Mouse (Mus musculus): ENCODE results near the gene Myadml2. TPM values are rescaled to one million over a fixed set of nuclear protein-coding genes. Genes with fewer than 3 reads are reported as not detected.
"Not testable (repeated sequence)": the region's sequence is repeated elsewhere in the genome, so short reads cannot be mapped to it uniquely, and the experiment has no call there.

Gene Myadml2
- 1 to 10 TPM; 1.0 to 2.9 TPM for total RNA-seq (2021)

DNA sequence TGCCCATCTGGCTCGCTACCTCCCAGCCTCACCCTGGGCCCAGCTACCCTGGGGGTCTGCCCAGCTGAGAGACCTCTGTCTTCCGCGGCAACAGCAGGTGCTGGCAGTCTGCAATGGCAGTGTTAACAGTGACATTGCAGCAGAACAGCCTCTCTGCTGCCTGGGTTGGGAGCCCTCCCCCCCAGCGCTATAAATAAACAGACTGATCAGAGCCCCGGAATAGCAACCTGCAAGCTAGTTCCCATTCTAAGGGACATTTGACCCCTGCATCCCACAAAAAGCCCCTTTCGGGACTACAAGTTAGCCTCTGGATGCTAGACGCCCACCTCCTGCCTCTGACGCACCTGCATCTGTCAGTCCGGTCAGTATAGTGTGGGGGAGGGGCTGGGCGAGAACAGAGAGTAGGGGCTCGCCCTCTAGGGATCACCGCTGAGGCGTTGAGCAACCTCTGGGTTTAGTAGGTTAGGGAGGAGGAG lies at the start of gene Myadml2:
TSS of gene Myadml2 (minus strand) at position 158 of the 476 bp plus-strand sequence.
- intact Hi-C loops (cut with DNase I), result no loop called here
- no peak for DNase-seq

GRCm38 (mm10) chr11:120697741-120698140 lies 49.8 kb upstream of the Myadml2 start:
- intact Hi-C loops (cut with DNase I), result no loop called here

GRCm38 (mm10) chr11:120696568-120696967 lies 48.6 kb upstream of the Myadml2 start:
- intact Hi-C loops (cut with DNase I), result no loop called here
- DNase-seq, result no peak

More at GRCm38 (mm10) chr11:120697741-120698140, 49.8 kb upstream of the Myadml2 start:
- no peak for DNase-seq

- intact Hi-C loops (cut with DNase I), result no loop called here
- no peak for DNase-seq
Measured at GRCm38 (mm10) chr11:120695641-120696040, 47.7 kb upstream of the Myadml2 start.

DNA sequence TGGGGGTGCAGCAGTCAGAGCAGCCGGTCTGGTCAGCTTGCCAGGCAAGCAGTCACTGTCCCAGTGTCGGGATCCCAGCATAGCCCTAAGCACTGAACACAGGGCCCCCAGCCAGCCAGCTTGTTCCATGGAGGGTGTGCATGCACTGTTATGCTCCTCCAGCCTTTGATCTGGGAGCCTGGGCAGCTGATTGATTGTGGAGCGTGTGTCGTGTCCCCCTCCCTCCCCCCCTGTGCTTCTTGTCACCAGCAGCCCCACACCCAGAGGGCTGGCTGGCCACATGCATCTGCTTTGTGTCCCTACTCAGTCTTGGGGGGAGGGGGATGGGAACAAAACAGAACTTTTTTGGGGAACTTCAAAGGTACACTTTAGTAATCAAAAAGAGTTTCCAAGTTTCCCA lies 47.2 kb upstream of the Myadml2 start:
- DNase-seq, result peak; percentile 68
- intact Hi-C loops (cut with DNase I), result no loop called here

- DNase-seq, result no peak
- intact Hi-C loops (cut with DNase I), result no loop called here
Measured at GRCm38 (mm10) chr11:120693461-120693860, 45.5 kb upstream of the Myadml2 start.

DNA sequence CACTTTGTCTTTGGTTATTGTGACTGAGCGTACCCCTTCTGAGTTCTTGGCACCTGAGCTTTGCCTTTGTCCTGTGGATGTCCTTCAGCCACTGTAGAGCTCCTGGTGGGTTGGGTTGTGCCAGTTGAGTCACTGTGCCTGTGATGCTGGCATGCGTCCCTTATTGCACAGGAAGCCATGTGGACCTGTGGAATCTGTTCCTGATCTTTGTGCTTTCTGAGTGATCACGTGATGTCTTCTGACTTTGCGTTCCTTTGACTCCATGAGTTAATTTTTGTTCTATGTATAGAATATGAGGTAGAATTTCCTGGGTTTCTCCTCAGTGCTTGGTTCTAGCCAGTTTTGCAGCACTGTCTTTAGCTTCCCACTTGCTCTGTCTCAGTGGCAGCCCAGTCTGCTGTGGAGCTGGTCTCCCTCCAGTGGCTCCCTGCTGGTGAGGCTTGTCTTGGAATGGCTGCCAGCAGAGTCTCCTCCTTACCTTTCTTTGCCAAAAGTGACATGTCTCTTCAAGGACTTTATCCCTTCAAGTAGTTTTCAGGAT lies 44.6 kb upstream of the Myadml2 start:
- DNase-seq, result no peak
- intact Hi-C loops (cut with DNase I), result no loop called here

- intact Hi-C loops (cut with DNase I), result no loop called here
- DNase-seq, result no peak
Measured at GRCm38 (mm10) chr11:120689365-120689764, 41.4 kb upstream of the Myadml2 start.

DNA sequence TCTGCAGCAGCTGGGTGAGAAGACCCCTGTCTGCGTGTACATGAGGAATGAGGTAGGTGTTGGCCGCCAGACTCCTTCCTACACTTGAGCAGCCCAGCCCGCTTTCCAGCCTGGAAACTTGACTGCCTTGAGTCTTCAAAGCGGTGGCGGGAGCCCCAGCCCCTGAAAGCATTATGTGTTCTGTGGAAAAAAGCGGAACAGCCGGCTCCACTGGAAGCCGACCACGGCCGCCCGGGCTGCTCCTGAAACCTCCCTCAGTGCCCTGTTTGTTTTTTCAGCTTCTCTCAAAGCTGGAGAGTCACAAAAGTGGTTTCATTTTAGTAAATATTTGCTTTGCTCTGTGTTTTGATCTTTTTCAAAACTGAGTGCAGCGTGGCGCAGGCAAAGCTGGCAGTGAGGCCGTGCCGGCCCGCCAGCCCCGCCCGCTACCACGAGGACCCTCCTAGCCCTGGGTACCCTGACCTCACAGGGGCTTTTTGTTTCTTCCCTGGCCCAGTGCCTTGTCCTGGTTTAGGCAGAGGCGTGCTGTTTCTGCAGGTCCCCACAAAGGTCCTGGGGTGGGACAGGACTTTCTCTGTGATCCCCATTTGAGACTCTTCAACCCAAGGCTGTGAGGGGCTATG lies 38.8 kb upstream of the Myadml2 start:
- intact Hi-C loops (cut with DNase I), result no loop called here
- DNase-seq, result no peak

DNA sequence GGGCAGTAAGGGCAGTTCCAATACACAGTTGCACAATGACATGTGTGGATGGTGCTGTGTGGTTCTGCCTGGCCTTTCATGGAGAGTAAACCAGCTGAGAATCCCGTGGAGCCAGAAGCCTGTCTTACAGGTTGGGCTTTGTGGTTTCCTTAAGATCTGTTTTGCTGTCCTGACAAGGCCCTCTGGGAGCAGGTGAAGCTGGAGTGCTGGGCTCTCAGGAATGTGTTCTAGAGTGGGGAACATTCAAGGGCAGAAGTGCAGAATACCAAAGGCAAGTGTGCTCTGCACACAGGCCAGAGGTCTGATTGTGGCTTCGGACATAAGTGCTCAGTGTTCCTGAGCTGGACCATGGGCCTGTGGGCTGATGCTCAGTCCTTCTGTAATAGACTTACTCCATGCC lies 36.7 kb upstream of the Myadml2 start:
- intact Hi-C loops (cut with DNase I), result no loop called here
- no peak for DNase-seq

DNA sequence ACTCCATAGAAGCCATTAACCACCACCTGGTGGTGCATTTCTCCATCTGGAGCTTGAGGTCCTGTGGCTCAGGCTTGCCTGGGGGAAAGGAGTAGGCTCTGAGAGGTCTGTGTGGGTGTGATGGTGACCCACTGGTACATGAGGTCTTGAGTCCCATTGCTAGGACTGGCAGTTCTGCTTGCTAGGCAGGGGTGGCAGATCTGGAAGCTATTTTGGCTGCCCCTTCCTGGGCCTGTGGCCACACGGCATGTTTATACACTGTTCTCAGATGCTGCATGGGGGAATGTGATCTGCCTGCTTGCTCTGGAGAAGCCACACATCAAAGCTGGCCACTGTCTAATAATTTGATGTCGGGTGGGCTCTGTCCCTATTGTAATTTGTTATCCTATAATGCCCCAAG lies 36.1 kb upstream of the Myadml2 start:
- intact Hi-C loops (cut with DNase I), result no loop called here
- DNase-seq, result no peak

- DNase-seq, result no peak
- intact Hi-C loops (cut with DNase I), result no loop called here
Measured at GRCm38 (mm10) chr11:120683536-120683935, 35.6 kb upstream of the Myadml2 start.

- intact Hi-C loops (cut with DNase I), result no loop called here
Measured at GRCm38 (mm10) chr11:120682683-120683082, 34.7 kb upstream of the Myadml2 start.

DNA sequence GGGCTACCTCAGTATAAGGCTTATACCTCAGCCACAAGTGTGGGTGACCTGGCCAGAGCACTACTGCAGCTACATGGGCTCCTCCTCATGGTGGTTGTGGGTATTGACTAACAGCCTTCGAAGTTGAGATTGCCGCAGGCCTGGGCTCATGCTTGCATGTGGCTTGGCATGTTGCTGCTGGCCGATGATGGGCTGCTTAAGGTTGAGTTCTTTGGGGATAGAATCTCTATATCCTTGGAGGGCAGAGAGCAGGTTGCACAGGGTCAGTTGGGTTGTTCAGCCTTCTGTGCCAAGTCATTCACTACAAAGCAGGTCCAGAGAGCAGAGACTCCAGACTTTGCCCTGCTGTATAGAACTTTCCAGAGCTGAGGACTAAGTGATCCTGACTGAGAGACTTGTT lies 32.0 kb upstream of the Myadml2 start:
- intact Hi-C loops (cut with DNase I), result no loop called here
- no peak for DNase-seq

More at GRCm38 (mm10) chr11:120682683-120683082, 34.7 kb upstream of the Myadml2 start:
- no peak for DNase-seq

DNA sequence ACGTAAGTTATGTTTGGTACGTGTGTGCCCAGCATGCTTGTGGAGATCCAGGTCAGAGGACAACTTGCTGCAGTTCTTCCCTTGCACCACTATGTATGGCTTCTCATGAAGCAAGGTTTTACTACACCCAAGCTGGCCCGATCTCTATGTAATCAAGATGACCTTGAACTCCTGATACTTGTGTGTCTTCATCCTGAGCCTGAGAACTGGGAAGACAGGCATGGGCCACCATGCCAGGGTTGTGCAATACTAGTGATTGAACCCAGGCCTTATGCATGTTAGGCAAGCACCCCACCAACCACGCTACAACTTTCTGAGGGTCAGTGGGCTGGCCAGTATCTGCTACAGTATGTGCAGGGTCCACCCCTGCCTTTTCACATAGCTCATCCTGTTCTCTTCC lies 29.0 kb upstream of the Myadml2 start:
- no peak for DNase-seq
- intact Hi-C loops (cut with DNase I), result no loop called here

DNA sequence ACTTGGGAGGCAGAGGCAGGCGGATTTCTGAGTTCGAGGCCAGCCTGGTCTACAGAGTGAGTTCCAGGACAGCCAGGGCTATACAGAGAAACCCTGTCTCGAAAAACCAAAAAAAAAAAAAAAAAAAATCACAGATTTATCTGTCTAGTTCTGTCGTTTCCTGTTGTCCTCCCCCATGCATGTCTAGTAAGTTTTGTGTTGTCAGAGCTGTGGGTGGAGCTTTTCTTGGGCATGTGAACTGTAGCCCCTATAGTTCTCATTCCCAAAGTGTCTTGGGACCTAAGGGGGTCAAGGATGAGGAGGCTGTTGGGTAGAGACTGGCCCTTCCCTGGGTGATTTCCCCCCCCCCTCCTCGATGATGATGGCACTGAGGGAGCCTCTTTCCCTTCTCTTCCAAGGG lies 27.9 kb upstream of the Myadml2 start:
- intact Hi-C loops (cut with DNase I); DNase-seq: not testable (repeated sequence)

- no peak for DNase-seq
- intact Hi-C loops (cut with DNase I), result no loop called here
Measured at GRCm38 (mm10) chr11:120673594-120674122, 25.7 kb upstream of the Myadml2 start.

GRCm38 (mm10) chr11:120672687-120673593 lies 25.0 kb upstream of the Myadml2 start, which contains the start of gene Aspscr1:
Gene Aspscr1, plus strand, starts transcription at chr11:120672973.
- peak; percentile 97 for DNase-seq
- intact Hi-C loops (cut with DNase I), result no loop called here

DNA sequence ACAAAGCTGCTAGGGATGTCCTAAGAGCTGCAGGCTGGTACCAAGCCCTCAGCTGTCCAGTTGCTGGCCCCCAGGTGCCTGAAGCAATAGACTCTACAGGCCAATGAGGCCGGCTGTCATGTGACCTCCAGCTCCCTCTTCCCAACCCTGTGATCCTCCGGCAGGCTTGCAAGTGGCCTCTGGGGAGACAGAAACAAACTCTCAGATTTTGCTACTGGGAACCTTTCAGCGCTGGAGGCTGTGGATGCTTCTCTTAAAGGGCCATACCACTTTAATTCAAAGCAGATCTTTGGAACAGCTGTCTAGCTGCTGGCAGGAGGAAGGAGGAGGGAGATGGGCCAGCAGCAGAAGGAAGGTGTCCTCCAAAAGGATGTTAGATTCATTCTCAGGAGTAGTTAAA lies 18.7 kb upstream of the Myadml2 start:
- no peak for DNase-seq
- intact Hi-C loops (cut with DNase I), result no loop called here

GRCm38 (mm10) chr11:120665406-120665805 lies 17.4 kb upstream of the Myadml2 start:
- no peak for DNase-seq
- intact Hi-C loops (cut with DNase I), result no loop called here

GRCm38 (mm10) chr11:120663714-120664113 lies 15.8 kb upstream of the Myadml2 start:
- DNase-seq, result no peak
- intact Hi-C loops (cut with DNase I), result loop anchor here (5.0 kb wide), 1 partner anchor 49 kb away; the partner anchor contains the start of genes Cenpx and Lrrc45
